Mouse (Mus musculus): Measurements from ENCODE around the gene Wdr82. TPM values are rescaled to one million over a fixed set of nuclear protein-coding genes. Genes with fewer than 3 reads are reported as not detected.

Wdr82 gene
- total and polyA plus RNA-seq, 2 experiments from 2014 or later = 14.3 to 122 TPM

- Histone ChIP-seq H3K9me3 (replicated peaks; ENCODE audit: control insufficient read depth, low read length) (no peaks in the 10 kb centered on the region), H3K27me3 (ENCODE audit: control insufficient read depth, insufficient read depth, low read length) (no peaks in the 10 kb centered on the region), H3K36me3 (replicated peaks; ENCODE audit: control insufficient read depth, insufficient read depth, low read length) (peaks cover 68% of the 10 kb centered on the region), H3K9ac (replicated peaks; ENCODE audit: low read depth, low read length) (no peak overlapping the region), H3K4me2 (ENCODE audit: low read depth, low read length) (no peak overlapping the region), H3K4me3 (ENCODE audit: low read depth, low read length) (no peak overlapping the region), H3K27ac (ENCODE audit: low read depth) (no peak overlapping the region), H3K4me1 (ENCODE audit: control insufficient read depth, insufficient read depth) (no peaks in the 10 kb centered on the region)
- TF ChIP-seq CTCF (IDR thresholded peaks at IDR 0.05; ENCODE audit: low read depth) = no peak
- no peak for TF ChIP-seq EP300 (IDR thresholded peaks at IDR 0.05; ENCODE audit: low read depth)
- WGBS = 91% methylated on average over 8 of the region's 8 CpGs
- no peak for DNase-seq (ENCODE audit: low spot score)
- ATAC-seq (ENCODE audit: insufficient read depth, low read depth) = no peak
Measured at GRCm38 (mm10) chr9:106192024-106192423, 21.3 kb downstream of the Wdr82 start.

DNA sequence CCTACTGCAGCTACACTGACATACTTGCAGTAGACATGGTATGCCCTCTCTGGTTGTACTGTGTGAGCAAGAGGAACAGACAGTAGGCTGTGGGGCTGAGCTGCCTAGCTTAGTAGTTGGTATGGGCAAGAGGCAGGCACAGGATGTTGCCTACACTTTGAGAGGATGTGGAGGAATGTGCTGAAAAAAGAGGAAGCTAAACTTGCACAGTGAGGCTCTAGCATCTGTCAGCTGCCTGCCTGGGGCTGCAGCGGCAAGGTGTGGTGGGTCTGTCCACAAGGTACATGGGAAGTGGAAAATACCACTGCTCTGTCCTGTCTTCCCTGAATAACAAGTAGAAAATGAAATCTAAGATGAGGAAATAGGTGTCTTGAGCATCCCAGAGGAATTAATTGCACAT lies 22.3 kb downstream of the Wdr82 start:
- no peak overlapping the region for H3K4me2 ChIP-seq (ENCODE audit: low read depth, low read length)
- H3K9me3 ChIP-seq (replicated peaks; ENCODE audit: control insufficient read depth, low read length) = no peaks in the 10 kb centered on the region
- no peak for TF ChIP-seq CTCF (IDR thresholded peaks at IDR 0.05; ENCODE audit: low read depth)
- TF ChIP-seq EP300 (IDR thresholded peaks at IDR 0.05; ENCODE audit: low read depth) = no peak
- WGBS = 89% methylated on average over 1 of the region's 1 CpGs
- H3K4me3 ChIP-seq (ENCODE audit: low read depth, low read length) = no peak overlapping the region
- no peaks in the 10 kb centered on the region for H3K4me1 ChIP-seq (ENCODE audit: control insufficient read depth, insufficient read depth)
- H3K27me3 ChIP-seq (ENCODE audit: control insufficient read depth, insufficient read depth, low read length) = no peaks in the 10 kb centered on the region
- ATAC-seq (ENCODE audit: insufficient read depth, low read depth) = no peak
- peaks cover 59% of the 10 kb centered on the region for H3K36me3 ChIP-seq (replicated peaks; ENCODE audit: control insufficient read depth, insufficient read depth, low read length)
- no peak for DNase-seq (ENCODE audit: low spot score)
- H3K9ac ChIP-seq (replicated peaks; ENCODE audit: low read depth, low read length) = no peak overlapping the region
- H3K27ac ChIP-seq (ENCODE audit: low read depth) = no peak overlapping the region

- Histone ChIP-seq H3K4me2 (ENCODE audit: low read depth, low read length) (no peak overlapping the region), H3K4me1 (ENCODE audit: control insufficient read depth, insufficient read depth) (0 out of 2 replicates have a peak, but pooled peaks cover under 1% of the 10 kb centered on the region), H3K27ac (ENCODE audit: low read depth) (no peak overlapping the region), H3K9ac (replicated peaks; ENCODE audit: low read depth, low read length) (no peak overlapping the region), H3K4me3 (ENCODE audit: low read depth, low read length) (no peak overlapping the region), H3K27me3 (ENCODE audit: control insufficient read depth, insufficient read depth, low read length) (no peaks in the 10 kb centered on the region), H3K36me3 (replicated peaks; ENCODE audit: control insufficient read depth, insufficient read depth, low read length) (peaks cover 47% of the 10 kb centered on the region), H3K9me3 (replicated peaks; ENCODE audit: control insufficient read depth, low read length) (no peaks in the 10 kb centered on the region)
- TF ChIP-seq EP300 (IDR thresholded peaks at IDR 0.05; ENCODE audit: low read depth) (no peak), CTCF (IDR thresholded peaks at IDR 0.05; ENCODE audit: low read depth) (no peak)
- 89% methylated on average over 8 of the region's 8 CpGs for WGBS
- no peak for DNase-seq (ENCODE audit: low spot score)
- ATAC-seq (ENCODE audit: insufficient read depth, low read depth) = no peak
Measured at GRCm38 (mm10) chr9:106193930-106194807, 23.4 kb downstream of the Wdr82 start.

DNA sequence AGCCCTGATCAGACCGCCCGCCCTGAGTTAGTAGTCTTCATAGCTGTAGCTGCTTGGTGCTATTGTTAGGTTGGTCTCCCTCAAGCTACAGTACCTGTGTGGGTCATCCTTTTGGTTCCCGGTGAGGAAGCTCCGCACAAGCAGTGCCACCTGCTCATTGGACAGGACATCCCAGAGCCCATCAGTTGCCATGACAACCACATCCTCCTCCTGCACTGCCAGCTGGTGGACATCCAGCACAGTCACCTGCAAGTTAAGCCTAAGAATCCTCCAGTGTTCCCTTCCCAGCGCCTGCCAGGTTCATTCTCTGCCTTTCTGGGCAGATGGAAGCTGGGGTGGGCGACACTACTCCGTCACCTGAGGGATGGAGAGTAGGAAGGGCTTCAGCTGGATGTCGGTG lies 25.0 kb downstream of the Wdr82 start:
- no peak for TF ChIP-seq EP300 (IDR thresholded peaks at IDR 0.05; ENCODE audit: low read depth)
- no peak for TF ChIP-seq CTCF (IDR thresholded peaks at IDR 0.05; ENCODE audit: low read depth)
- WGBS = 91% methylated on average over 8 of the region's 8 CpGs
- H3K27me3 ChIP-seq (ENCODE audit: control insufficient read depth, insufficient read depth, low read length) = no peaks in the 10 kb centered on the region
- no peaks in the 10 kb centered on the region for H3K9me3 ChIP-seq (replicated peaks; ENCODE audit: control insufficient read depth, low read length)
- no peak overlapping the region for H3K4me2 ChIP-seq (ENCODE audit: low read depth, low read length)
- H3K9ac ChIP-seq (replicated peaks; ENCODE audit: low read depth, low read length) = no peak overlapping the region
- ATAC-seq (ENCODE audit: insufficient read depth, low read depth) (no peak), DNase-seq (ENCODE audit: low spot score) (no peak)
- peaks cover 32% of the 10 kb centered on the region for H3K36me3 ChIP-seq (replicated peaks; ENCODE audit: control insufficient read depth, insufficient read depth, low read length)
- H3K4me3 ChIP-seq (ENCODE audit: low read depth, low read length) = no peak overlapping the region
- H3K4me1 ChIP-seq (ENCODE audit: control insufficient read depth, insufficient read depth) = 0 out of 2 replicates have a peak, but pooled peaks cover 8% of the 10 kb centered on the region
- H3K27ac ChIP-seq (ENCODE audit: low read depth) = no peak overlapping the region

GRCm38 (mm10) chr9:106197081-106197713 lies 26.5 kb downstream of the Wdr82 start:
- Histone ChIP-seq H3K27me3 (ENCODE audit: control insufficient read depth, insufficient read depth, low read length) (no peaks in the 10 kb centered on the region), H3K9ac (replicated peaks; ENCODE audit: low read depth, low read length) (no peak overlapping the region), H3K4me3 (ENCODE audit: low read depth, low read length) (no peak overlapping the region), H3K36me3 (replicated peaks; ENCODE audit: control insufficient read depth, insufficient read depth, low read length) (peaks cover 18% of the 10 kb centered on the region; the same call in 1 of the 2 replicates), H3K9me3 (replicated peaks; ENCODE audit: control insufficient read depth, low read length) (no peaks in the 10 kb centered on the region), H3K4me1 (ENCODE audit: control insufficient read depth, insufficient read depth) (0 out of 2 replicates have a peak, but pooled peaks cover 8% of the 10 kb centered on the region), H3K4me2 (ENCODE audit: low read depth, low read length) (no peak overlapping the region), H3K27ac (ENCODE audit: low read depth) (no peak overlapping the region)
- no peak for TF ChIP-seq EP300 (IDR thresholded peaks at IDR 0.05; ENCODE audit: low read depth)
- no peak for TF ChIP-seq CTCF (IDR thresholded peaks at IDR 0.05; ENCODE audit: low read depth)
- DNase-seq (ENCODE audit: low spot score) (no peak), ATAC-seq (ENCODE audit: insufficient read depth, low read depth) (no peak)
- WGBS = 84% methylated on average over 3 of the region's 3 CpGs

Measured in heart, postnatal 0 days (tissue).